Mouse (Mus musculus): Measurements from ENCODE around the gene Fbxl15.

DNA sequence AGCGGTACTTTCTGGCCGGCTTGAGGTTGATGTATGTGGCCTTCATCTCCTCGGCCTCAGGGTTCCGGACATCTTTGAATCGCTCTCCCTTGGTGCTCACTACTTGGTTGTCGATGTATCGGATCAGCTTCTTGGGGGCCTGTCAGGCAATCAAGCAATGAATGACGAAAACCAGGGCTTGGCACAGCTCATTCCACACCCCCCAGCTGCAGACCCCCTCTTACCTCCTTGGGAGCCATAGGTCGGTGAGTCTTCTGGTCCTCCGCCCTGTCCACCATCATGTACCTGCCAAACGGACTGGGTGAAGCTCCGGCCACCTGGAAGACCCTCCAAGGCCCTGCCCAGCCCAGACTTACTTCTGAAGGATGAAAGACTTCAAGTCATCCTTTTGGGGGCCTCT is 2.7 kb downstream of the Fbxl15 start:
- TF ChIP-seq POLR2A (IDR thresholded peaks at IDR 0.05; ENCODE audit: extremely low read depth, insufficient read depth, low read length) (no peak), CTCF (IDR thresholded peaks at IDR 0.05; ENCODE audit: extremely low read depth, insufficient read depth, low read length) (no peak)

All from cortical plate, adult 2 months (tissue).